Mouse (Mus musculus) neural tube, postnatal 0 days (tissue): ENCODE data around the gene Alg1. TPM values are rescaled to one million over a fixed set of nuclear protein-coding genes. Genes with fewer than 3 reads are reported as not detected.

Experiments
- microRNA-seq: library from miRNA; unstranded; fragments of <30 nt; microRNA quantifications from one replicate; pipeline ENCODE4, GENCODE M21; 2016
- polyA plus RNA-seq: library from polyadenylated mRNA; unstranded; fragments of >200 nt; fragmentation: Nextera tagmentation; extraction: Ambion mirVana; gene quantifications from 2 replicates; pipeline ENCODE4 v1.2.1, GENCODE M21; 2015

Gene Alg1
- polyA plus RNA-seq: 44.7 and 47.3 TPM in 2 replicates

DNA sequence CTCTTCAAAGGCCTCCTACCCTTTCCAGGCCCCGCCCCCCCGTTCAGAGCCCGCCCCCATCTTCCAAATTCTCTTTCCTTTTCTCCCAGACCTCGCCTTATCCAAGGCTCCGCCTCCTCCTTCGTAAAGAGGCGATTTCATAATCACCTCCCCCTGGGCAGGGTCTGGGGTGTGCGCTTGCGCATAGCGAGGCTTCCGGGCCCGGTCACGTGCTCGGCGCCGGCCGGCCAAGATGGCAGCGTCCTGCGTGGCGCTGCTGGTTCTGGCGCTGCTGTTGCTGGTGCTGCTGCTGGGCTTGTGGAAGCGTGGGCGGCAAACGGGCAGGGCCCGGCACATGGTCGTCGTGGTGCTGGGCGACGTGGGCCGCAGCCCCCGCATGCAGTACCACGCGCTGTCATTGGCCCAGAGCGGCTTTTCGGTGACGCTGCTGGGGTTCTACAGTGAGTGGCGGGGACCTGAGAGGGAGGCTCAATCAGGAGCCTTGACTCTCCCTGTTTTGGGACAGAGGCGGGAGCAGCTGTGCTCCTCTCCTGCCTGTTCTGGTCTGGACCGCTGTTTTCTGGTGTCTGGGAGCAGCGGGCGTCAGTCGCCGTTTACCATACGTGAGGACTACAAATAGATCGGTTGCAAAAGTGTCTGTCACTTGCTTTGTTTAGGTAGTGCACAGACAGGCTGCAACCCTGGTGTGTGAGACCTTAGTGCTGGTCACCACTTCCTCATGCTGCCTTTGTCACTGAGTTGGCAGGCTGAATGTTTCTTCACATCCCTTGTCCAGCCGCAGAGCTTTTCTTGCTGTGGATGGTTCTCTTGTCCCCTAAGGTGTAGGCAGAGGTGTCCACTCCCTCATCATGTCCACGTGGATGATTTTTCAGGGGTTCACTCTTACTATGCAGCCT is at the start of gene Alg1:
Alg1 (plus strand) TSS at position 204 of the 896 bp plus-strand sequence.

DNA sequence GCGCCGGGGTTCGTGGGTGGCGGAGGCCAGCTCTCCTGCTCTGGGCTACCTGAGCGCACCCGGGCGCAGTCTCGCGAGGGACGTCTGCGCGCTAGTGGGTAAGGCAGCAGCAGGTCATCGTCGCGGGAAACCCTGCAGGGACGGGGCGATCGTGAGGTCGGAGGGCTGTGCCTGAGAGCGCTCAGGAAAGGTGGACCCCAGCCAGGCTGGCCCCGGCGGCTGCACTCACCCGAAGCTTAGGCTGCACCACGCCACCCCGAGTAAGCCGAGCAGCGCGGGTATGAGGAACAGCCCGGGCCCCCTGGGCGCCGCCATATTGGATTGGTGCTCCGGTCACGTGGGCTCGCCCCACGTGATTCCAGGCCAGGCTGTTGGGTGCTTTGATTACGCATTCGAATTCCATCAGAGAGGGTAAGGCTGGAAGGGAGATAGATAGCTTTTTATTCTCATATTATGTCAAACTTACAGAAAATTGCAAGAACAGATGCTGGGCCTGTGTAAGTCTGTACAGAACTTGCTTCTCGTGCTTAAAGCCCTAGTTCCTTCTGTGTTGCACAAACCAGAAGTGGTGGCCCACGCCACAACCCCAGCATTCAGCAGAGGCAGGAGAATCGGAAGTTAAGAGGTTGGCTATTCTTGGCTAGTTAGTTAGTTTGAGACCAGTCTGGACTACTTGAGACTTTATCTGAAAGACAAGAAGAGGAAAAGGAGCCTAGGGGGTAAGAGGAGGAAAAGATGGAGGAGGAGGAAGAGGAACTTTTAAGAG is 29.6 kb upstream of the Alg1 start, which contains the start of gene Nagpa:
Nagpa (minus strand) TSS at position 345 of the 766 bp plus-strand sequence.

DNA sequence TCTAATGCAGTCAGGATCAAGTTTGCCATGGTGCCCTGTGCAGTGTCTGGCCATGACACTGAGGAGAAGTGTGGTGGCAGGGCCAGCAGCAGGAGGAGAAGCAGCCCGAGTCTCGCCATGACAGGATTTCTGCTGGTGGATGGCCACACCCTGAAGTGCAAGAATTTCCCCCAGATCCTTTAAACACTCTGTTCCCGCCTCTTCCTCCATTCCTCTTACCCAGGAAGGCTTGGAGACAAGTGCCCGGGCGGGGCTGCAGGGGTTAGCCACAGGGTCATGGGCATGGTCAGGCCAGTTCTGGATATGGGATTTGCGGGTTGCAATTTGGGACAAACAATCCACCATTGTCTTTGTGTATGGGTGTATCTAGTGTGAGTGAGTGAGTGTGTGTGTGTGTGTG is 11.3 kb upstream of the Alg1 start, which contains the start of gene AU021092:
AU021092 (minus strand) TSS at position 160 of the 400 bp plus-strand sequence.

DNA sequence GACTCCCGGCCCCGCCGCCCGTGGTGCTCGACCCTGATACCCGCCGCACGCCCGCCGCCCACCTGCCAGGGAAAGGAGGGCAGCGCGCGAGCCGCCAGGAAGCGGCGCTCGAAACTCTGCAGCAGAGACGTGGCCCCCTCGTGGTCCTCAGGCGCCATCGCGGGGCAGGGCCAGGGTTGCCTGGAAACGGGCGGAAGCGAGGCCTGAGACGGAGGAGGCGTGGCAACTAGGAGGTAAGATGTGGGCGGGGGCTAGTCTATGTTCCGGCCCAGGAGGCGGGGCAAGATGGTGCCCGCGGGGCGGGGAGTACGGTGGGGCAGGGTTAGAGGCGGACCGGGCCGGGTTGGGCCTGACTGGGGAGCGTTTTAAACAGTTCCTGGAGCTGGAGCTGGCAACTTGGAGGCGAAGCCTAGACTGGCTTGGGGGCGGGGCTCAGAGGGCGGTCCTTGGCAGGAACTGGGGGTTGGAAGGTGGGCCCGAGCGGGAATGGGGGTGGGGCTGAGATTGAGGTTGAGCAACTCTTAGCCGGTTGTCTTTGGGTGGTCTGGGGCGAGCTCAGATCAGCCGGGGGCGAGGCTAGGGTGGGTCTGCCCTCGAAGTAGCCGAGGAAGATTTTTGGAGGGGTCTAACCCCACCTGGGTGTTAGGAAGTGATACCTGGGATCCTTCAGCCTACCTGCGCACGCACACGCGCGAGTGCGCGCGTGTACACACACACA is 22.5 kb downstream of the Alg1 start, which contains the start of gene Eef2kmt:
Eef2kmt (minus strand) TSS at position 205 of the 718 bp plus-strand sequence.

Small RNA genes within 50 kb of the gene (microRNA-seq; reads per million reads assigned to microRNA genes)
- not detected for gene Gm23689
- gene Gm26095: not detected
- not detected for gene Mir6364

Other genes starting within 250 kb of the Alg1 start
- gene Sept12, start 235.8 kb upstream of the Alg1 start, polyA plus RNA-seq: not detected in 2 replicates
- not detected in 2 replicates for gene Smim22, start 226.3 kb upstream of the Alg1 start, polyA plus RNA-seq
- gene Rogdi, start 220.1 kb upstream of the Alg1 start, polyA plus RNA-seq: 150 and 178 TPM in 2 replicates
- 117 and 125 TPM in 2 replicates for gene Glyr1, start 183.8 kb upstream of the Alg1 start, polyA plus RNA-seq
- gene Ubn1, start 183.6 kb upstream of the Alg1 start, polyA plus RNA-seq: 8.8 and 9.1 TPM in 2 replicates
- 0.09 and 0.15 TPM in 2 replicates for gene Ppl, start 101.2 kb upstream of the Alg1 start, polyA plus RNA-seq
- gene Sec14l5, start 86.5 kb upstream of the Alg1 start, polyA plus RNA-seq: 0.25 and 0.27 TPM in 2 replicates
- gene Nagpa, start 29.6 kb upstream of the Alg1 start, polyA plus RNA-seq: 8.3 and 12.6 TPM in 2 replicates
- gene AU021092, start 11.3 kb upstream of the Alg1 start, polyA plus RNA-seq: 10.0 and 13.9 TPM in 2 replicates
- gene Eef2kmt, start 22.4 kb downstream of the Alg1 start, polyA plus RNA-seq: 8.3 and 10.5 TPM in 2 replicates